Mouse (Mus musculus) heart, adult 9 months (tissue): ENCODE data around the gene Lsamp.

Experiments
- DNase-seq, 2 experiments: peaks; one replicate each; pipeline ENCODE4 v3.0.0; 2022; ENCODE audit warnings: low spot score in 2 of 2

Gene Lsamp

DNA sequence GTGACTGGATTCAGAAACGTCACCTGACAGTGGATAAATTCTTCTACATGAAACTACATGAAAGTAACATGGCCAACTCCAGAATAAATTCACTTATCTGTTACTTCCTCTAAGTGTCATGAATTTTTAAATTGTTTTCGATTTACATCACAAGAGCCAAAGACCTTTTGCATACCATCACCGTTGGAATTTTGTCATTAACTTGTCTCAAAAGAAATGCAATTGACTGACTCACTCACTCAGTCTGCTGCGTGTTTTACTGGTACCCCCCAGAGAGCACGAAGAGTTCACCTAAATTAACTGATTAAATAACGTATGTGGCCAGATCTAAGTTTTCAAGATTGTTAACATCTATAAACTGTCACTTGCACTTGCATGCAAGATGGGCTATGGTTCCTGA, 672.7 kb downstream of the Lsamp start:
- DNase-seq: no peak

DNA sequence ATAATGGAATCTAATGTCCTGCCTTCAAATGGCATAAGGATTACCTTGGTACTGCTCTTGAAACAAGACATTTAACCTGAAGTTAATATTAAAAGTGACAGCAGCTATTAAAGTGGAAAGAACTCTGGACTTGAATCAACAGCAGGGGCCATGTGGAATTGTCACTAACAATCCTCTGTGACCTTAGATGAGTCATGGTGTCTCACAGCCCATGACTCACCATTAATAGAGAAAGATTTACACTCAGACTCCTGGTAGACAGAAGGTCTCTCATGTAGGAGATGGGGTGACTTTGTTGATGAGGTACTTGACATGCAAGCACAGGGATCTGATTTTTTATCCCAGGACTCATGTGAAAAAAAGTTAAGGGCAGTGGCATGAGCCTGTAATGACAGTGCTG, 701.4 kb downstream of the Lsamp start:
- DNase-seq: no peak

DNA sequence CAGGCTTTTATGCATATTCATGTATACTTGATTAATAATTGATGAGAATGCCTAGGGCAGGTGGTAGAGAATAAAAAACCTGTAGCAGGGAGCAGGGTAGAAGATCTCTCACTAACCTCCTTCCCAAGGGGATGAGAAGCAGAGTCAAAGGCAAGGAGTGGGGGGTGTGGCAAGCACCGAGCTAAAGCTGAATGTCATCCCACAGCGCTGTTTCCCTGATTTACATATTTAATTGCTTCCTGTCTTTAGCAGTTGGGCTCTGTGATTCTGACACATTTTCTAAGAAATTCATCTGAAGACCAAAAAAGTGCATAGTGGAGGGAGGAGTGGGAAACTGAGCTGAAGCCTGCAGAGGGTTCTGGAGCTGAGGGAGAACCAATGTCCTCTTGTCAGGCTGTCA, 708.1 kb downstream of the Lsamp start:
- no peak for DNase-seq

DNA sequence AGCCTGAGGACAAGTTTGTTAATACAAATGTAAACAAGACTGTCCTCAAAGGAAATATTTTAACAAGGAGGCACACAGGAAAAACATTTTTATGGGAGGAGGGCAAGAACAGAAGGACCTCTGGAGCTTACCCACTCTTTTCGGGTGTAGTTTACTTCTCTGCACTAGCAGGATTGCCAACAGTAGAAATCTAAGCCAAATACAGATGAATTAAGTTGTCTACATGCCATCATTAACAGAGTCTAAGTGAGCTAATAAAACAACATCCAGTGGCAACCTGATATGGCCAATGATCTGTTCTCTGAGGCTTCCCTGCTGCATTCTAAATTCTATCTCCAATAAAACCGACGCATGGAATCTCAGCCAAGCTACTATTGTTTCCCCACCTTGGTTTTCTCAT, 713.1 kb downstream of the Lsamp start:
- DNase-seq: no peak

DNA sequence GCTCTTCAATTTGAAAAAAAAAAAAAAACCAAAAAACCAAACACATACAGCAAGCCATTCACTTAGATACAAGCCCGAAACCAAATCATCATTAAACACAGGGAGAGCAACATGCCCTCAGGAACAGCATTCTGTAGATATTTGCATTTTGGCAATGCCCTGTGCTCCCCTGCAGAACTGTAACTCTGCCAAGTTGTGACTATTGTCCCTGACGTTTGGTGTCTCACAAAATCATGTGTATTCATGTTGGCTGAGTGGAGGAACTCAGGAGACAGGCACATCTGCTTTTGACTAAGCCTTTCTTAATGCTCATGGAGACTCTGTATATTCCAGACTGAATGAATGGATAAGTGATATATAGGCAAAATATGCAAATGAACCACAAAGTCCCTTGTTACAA, 724.4 kb downstream of the Lsamp start:
- no peak for DNase-seq

DNA sequence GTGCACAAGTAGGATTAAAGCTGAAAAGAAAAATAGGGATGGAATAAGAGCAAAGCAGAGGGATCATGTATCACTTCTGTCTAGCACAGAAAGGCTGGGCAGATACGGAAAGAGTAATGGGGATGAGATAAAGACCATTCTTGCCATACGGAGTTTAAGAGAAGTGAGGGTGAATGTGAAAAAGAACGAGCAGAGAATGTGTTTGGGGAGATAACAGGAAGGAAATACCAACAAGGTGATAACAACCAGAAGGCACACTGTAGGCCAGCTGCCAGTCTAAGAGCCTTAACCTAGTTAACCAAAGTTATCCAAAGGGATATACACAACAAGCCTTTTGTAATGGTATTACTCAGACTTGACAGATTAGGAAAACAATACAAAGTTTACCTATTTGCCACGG, 725.4 kb downstream of the Lsamp start:
- DNase-seq: no peak

GRCm38 (mm10) chr16:40710068-40710467, 725.9 kb downstream of the Lsamp start:
- DNase-seq: no peak

- DNase-seq: no peak
Measured at GRCm38 (mm10) chr16:40710491-40710890, 726.3 kb downstream of the Lsamp start.

GRCm38 (mm10) chr16:40713725-40714124, 729.6 kb downstream of the Lsamp start:
- DNase-seq: no peak

DNA sequence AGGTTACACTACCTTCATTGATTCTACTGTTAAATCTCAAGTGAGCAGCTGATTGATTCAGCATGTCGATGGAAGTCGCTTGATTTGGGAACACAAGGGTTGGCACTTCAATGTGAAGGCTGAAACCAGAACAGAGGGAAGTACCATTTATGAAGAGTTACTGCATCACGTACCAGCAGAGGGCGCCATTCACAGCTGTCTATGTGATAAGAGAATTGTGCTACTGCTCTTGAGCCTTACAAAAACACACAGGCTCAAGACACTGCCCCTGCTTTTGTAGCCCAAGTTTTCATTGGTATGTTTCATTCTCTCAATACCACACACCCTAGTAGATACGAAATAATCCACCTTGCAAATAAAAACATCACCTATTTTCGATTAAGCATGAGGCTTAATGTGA, 754.9 kb downstream of the Lsamp start:
- no peak for DNase-seq

DNA sequence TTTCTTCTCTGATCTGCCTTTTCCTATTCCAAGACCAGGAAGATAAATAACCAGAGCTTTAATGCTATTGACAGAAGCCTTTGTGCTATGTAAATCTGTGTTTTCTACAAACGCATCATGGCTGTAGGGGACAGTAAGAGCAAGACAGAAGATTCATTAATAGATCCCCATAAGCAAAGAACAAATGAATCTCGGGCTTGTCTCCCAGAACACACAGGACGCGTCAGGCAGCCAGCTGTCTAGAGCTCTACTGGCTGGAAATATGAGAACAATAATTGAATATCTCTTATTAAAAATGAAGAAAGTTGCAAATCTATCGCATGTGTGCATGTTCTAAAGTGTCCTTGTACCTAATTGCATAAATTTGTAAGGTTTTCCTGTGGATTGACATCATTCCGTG, 755.6 kb downstream of the Lsamp start:
- DNase-seq: no peak

GRCm38 (mm10) chr16:40740273-40740672, 756.1 kb downstream of the Lsamp start:
- no peak for DNase-seq

DNA sequence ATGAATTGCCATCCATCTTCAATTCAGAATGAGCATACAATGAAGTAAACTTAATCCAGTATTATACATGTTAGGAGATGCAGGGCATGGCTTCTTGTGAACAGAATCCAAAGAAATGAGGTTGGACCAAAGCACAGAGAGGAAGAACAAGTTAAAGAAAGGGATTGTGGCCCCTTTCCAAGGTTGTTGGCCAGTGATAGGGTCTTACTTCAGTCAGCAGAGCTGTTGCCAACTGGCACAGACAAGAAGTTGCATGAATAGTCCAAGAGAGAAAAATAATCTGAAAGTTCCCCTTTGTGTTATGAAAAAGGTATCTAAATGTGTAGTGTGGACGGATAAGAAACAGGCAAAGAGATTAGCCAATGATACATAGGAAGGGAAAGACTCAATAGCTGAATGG, 843.0 kb downstream of the Lsamp start:
- no peak for DNase-seq

DNA sequence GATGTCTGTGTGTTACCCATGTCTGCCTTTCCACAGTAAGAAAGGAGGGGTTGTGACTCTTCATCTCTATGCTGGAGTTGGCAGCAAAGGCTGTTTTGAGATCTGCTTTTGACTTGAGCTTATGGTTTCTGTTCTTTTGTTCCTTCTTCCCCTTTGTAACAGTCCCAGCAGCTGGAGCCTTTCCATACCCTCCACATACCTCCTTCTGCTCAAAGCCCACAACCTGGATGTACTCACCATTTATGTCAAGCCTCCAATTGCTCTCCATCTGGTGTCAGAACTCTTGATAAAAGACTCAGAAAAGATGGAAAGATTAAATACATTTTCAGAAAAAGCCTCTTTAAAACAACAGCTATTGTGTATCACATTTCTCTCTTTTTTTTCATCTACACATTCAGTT, 847.4 kb downstream of the Lsamp start:
- DNase-seq: no peak

DNA sequence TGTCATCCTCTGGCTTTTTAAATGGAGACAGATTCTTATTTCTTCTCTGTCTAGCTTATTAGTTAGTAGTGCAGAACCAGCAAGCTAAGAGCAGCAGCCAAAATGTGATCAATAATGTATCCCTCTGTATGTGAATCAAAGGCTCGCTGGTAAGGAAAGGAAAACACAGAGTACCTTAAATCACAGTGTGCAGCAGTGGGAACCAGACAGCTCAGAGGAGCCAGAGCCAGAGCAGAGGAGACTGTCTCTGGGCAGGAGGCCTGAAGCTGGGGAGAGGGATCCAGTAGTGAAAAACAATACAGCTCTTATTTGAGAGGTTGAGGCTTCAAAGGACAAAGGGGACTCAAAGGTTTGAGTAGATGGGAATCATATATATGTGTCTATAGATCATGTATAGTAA, 857.6 kb downstream of the Lsamp start:
- DNase-seq: no peak

DNA sequence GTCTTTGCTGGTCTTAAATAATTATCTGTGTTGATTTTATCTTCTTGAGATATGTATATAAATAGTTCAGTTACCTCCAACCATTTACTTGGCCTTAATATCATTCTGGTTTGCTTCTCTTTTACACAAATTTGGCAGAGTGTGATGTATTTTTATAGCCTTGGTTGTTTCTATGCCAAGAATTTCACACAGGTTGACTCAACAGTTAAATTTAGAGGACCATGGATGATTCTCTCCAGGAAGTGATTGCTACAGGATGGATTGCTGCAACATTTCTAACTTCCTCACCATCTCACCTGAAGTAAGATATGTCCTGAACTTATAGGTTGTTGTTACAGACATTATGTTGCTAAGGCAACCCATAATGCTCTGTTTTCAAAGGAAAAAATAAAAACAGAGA, 882.6 kb downstream of the Lsamp start:
- DNase-seq: no peak

GRCm38 (mm10) chr16:40878301-40878700, 894.1 kb downstream of the Lsamp start:
- no peak for DNase-seq

GRCm38 (mm10) chr16:40881942-40882341, 897.8 kb downstream of the Lsamp start:
- no peak for DNase-seq

DNA sequence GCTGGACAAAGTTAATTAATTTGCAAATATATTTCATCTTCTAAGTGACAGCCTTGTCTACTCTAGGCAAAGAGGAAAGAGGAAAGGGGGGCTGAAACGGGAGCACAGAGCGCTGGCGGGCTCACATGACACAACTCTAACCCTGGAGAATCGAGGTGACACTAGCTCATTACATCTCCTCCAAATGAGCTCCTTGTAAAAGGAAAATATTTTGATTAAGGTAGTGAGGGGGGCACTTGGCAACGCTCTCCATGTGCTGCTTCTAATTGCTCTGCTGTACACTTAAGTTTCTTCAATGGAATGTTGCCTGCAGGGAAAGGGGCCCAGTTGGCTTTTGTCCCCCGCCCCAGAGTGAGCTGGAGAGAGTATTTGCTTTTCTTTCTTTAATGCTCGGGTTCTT, 907.2 kb downstream of the Lsamp start:
- DNase-seq: no peak

DNA sequence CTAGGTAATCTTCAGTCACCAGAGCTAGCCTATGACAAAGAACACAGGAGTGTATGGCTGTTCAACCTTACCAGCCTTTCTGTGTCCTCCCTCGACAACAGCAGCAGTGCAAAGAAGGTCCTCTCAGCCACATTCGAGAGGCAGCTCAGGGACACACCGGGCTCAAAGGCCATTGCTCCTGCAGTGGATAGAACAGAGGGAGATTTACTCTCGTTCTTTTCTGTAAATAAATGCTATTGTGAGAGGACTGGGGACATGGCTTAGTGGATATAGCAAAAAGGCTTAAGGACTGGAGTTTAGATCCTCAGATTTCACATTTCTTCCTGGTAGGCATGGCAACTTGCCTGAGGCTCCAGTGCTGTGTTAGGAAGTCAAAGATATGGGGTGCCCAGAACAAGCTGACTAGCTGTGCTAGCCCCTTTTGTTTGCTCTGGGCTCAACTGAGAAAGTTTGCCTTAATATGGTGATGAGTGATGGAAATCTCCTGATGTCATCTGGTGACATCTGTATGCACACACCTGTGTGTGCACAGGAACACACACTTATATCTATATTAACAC, 913.7 kb downstream of the Lsamp start:
- DNase-seq: no peak

- no peak for DNase-seq
Measured at GRCm38 (mm10) chr16:40907892-40908291, 923.7 kb downstream of the Lsamp start.

DNA sequence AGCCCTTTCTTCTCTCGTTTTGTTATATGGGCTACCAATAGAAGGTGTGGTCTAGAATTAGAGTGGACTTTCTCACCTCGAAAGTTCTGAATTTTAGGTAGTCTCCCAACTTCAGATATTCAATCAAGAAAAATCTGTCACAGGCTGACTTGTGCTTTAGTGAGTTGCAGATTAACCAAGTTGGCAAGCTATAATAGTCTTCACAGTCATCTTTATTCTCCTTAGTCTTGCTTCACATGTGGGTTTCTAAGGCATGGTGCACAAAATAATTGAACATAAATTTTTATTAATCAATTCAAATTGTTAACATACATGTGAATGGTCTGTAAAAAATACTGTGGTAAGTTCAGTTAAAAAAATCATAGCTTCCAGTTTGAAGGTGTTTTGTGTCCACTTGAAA, 930.0 kb downstream of the Lsamp start:
- DNase-seq: no peak

DNA sequence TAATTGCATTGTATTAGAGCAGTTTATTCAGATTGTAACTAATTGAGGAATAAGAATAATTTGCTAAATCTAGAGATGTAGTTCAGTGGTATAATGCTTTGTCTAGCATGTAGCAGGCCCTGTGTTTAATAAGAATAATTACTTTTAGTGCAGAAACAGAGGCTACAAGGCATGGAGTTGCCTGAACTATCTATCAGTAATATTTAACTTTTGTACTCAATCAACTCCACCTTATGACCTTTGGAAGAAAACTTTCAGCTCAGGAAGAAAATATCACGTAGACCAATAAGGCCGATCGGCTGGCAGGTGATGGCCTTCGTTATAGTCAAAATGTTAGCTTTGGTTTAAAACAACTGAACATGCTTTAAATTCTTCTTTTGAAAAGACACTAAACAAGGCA, 946.4 kb downstream of the Lsamp start:
- DNase-seq: no peak

GRCm38 (mm10) chr16:40942266-40942665, 958.1 kb downstream of the Lsamp start:
- no peak for DNase-seq

- DNase-seq: no peak
Measured at GRCm38 (mm10) chr16:40945834-40946233, 961.7 kb downstream of the Lsamp start.
